In genomic region chr12:33166712-33167111, GRCm38 (mm10) we compare ENCODE assay signal across 12 mouse cellular contexts.
"Had no signal": no experiment of that assay in that cellular context is flagged by ENCODE, and none has a peak within 500 bp of the region (broad histone marks: within the 10 kb centered on the region; RNA-seq: fewer than 3 reads in every experiment).

No protein-coding gene starts in this region.

- DNase-seq: kidney, adult 9 months; kidney, postnatal 4 days; left cerebral cortex, postnatal 4 days; liver, embryonic 13.5 days; lung, adult 18-20 months; right cerebral cortex, adult 18-20 months; right cerebral cortex, postnatal 25 days; thymus, postnatal 36 days had no signal

- ATAC-seq: midbrain, embryonic 13.5 days had no signal

- H3K27me3 ChIP-seq: limb, embryonic 13.5 days; liver, embryonic 13.5 days; midbrain, embryonic 13.5 days had no signal

- H3K36me3 ChIP-seq: midbrain, embryonic 13.5 days had no signal

- H3K9me3 ChIP-seq: limb, embryonic 13.5 days; liver, embryonic 13.5 days; midbrain, embryonic 13.5 days had no signal

- H3K4me2 ChIP-seq: limb, embryonic 13.5 days; liver, embryonic 13.5 days; midbrain, embryonic 13.5 days had no signal

- H3K4me3 ChIP-seq: layer of hippocampus, adult 2 months; limb, embryonic 13.5 days; liver, embryonic 13.5 days; midbrain, embryonic 13.5 days had no signal

- H3K27ac ChIP-seq: kidney, postnatal 0 days; layer of hippocampus, adult 2 months; limb, embryonic 13.5 days; liver, embryonic 13.5 days; midbrain, embryonic 13.5 days had no signal

- H3K9ac ChIP-seq: limb, embryonic 13.5 days; liver, embryonic 13.5 days; midbrain, embryonic 13.5 days had no signal
